Mouse (Mus musculus) small intestine, adult 2 months (tissue): Measurements from ENCODE around the gene Gm10300.

Experiments
- CTCF ChIP-seq: fragments of 200-500 bp; IDR thresholded peaks from 2 replicates; pipeline ENCODE4 v1.5.1; 2012; ENCODE audit warnings: low read depth, mild to moderate bottlenecking, control low read depth, inconsistent platforms, low read length, moderate library complexity, mixed read lengths; ENCODE audit not compliant: insufficient replicate concordance, insufficient read length; ENCODE audit errors: extremely low read depth
- POLR2A ChIP-seq: fragments of 200-500 bp; IDR thresholded peaks from 2 replicates; pipeline ENCODE4 v1.6.1; 2012; ENCODE audit warnings: low read depth, mild to moderate bottlenecking, control low read depth, inconsistent platforms, low read length, moderate library complexity

DNA sequence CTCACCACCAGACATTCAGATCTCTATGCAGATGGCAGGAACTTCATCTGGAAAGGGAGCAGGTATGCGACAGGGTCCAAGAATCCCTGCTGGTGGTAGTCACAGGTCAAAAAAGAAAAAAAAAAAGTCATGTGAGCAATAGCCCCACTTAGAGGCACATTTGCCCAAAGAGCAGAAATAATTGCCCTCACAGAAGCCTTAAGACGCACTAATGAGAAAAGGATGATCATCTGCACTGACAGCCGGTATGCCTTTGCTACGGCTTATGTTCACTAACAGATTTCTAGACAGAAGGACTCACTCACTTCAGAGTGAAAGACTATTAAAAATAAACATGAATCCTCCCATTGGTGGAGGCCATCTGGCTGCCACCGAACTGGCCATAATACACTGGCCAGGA is 25.1 kb downstream of the Gm10300 start:
- no peak for TF ChIP-seq POLR2A
- no peak for TF ChIP-seq CTCF
